Mouse (Mus musculus) embryonic facial prominence, embryonic 11.5 days (tissue): ENCODE results near the gene Sec24d. TPM values are rescaled to one million over a fixed set of nuclear protein-coding genes. Genes with fewer than 3 reads are reported as not detected.

Experiments used
- polyA plus RNA-seq: library from polyadenylated mRNA; unstranded; fragments of >200 nt; fragmentation: Nextera tagmentation; extraction: Ambion mirVana; gene quantifications from 2 replicates; pipeline ENCODE4 v1.2.1, GENCODE M21; 2014

Gene Sec24d
- polyA plus RNA-seq, 1 experiment from 2014 or later: 38.3 TPM

Other genes starting within 250 kb of the Sec24d start
- 0.78 and 1.3 TPM in 2 replicates for gene Myoz2, start 232.4 kb upstream of the Sec24d start, polyA plus RNA-seq
- 6.5 and 7.3 TPM in 2 replicates for gene Synpo2, start 31.3 kb upstream of the Sec24d start, polyA plus RNA-seq
- gene Mettl14, start 118.7 kb downstream of the Sec24d start, polyA plus RNA-seq: 27.9 TPM in 2 replicates
- 8.3 and 9.6 TPM in 2 replicates for gene Prss12, start 179.5 kb downstream of the Sec24d start, polyA plus RNA-seq